Mouse (Mus musculus): ENCODE data around the gene Cd164l2. TPM values are rescaled to one million over a fixed set of nuclear protein-coding genes. Genes with fewer than 3 reads are reported as not detected.

Gene Cd164l2
- polyA plus RNA-seq, 1 experiment from 2014 or later: 0.17 TPM

GRCm38 (mm10) chr4:133263756-133264155 lies 51.8 kb downstream of the Cd164l2 start:
- H3K27me3 ChIP-seq: no peaks in the 10 kb centered on the region
- ATAC-seq: no peak

GRCm38 (mm10) chr4:133264559-133264958 lies 52.6 kb downstream of the Cd164l2 start:
- Histone ChIP-seq H3K4me2 (no peak overlapping the region), H3K9ac (no peak overlapping the region), H3K4me3 (no peak overlapping the region), H3K27me3 (no peaks in the 10 kb centered on the region), H3K4me1 (no peaks in the 10 kb centered on the region), H3K27ac (no peak overlapping the region), H3K9me3 (replicated peaks) (0 out of 2 replicates have a peak, but pooled peaks cover 4% of the 10 kb centered on the region), H3K36me3 (ENCODE audit: poor library complexity, severe bottlenecking) (peaks cover 64% of the 10 kb centered on the region)
- no peak for ATAC-seq
- 95% methylated on average over 2 of the region's 2 CpGs for WGBS

More at GRCm38 (mm10) chr4:133263756-133264155, 51.8 kb downstream of the Cd164l2 start:
- Histone ChIP-seq H3K4me1 (no peaks in the 10 kb centered on the region), H3K4me2 (no peak overlapping the region), H3K27ac (no peak overlapping the region), H3K4me3 (no peak overlapping the region), H3K36me3 (ENCODE audit: poor library complexity, severe bottlenecking) (peaks cover 55% of the 10 kb centered on the region), H3K9ac (no peak overlapping the region), H3K9me3 (replicated peaks) (0 out of 2 replicates have a peak, but pooled peaks cover 4% of the 10 kb centered on the region)
- WGBS: 91% methylated on average over 5 of the region's 5 CpGs

GRCm38 (mm10) chr4:133265297-133265696 lies 53.4 kb downstream of the Cd164l2 start:
- 93% methylated on average over 3 of the region's 3 CpGs for WGBS
- H3K27me3 ChIP-seq: no peaks in the 10 kb centered on the region
- no peaks in the 10 kb centered on the region for H3K4me1 ChIP-seq
- no peak overlapping the region for H3K4me3 ChIP-seq
- peaks cover 70% of the 10 kb centered on the region for H3K36me3 ChIP-seq (ENCODE audit: poor library complexity, severe bottlenecking)
- H3K27ac ChIP-seq: no peak overlapping the region
- H3K4me2 ChIP-seq: no peak overlapping the region
- ATAC-seq: no peak
- no peak overlapping the region for H3K9ac ChIP-seq
- H3K9me3 ChIP-seq (replicated peaks): 0 out of 2 replicates have a peak, but pooled peaks cover 4% of the 10 kb centered on the region

GRCm38 (mm10) chr4:133265759-133266158 lies 53.8 kb downstream of the Cd164l2 start:
- H3K36me3 ChIP-seq (ENCODE audit: poor library complexity, severe bottlenecking): peaks cover 74% of the 10 kb centered on the region
- 0 out of 2 replicates have a peak, but pooled peaks cover 4% of the 10 kb centered on the region for H3K9me3 ChIP-seq (replicated peaks)
- no peak overlapping the region for H3K4me3 ChIP-seq
- H3K4me2 ChIP-seq: no peak overlapping the region
- 99% methylated on average over 4 of the region's 4 CpGs for WGBS
- H3K9ac ChIP-seq: no peak overlapping the region
- no peaks in the 10 kb centered on the region for H3K27me3 ChIP-seq
- no peak for ATAC-seq
- no peaks in the 10 kb centered on the region for H3K4me1 ChIP-seq
- no peak overlapping the region for H3K27ac ChIP-seq

DNA sequence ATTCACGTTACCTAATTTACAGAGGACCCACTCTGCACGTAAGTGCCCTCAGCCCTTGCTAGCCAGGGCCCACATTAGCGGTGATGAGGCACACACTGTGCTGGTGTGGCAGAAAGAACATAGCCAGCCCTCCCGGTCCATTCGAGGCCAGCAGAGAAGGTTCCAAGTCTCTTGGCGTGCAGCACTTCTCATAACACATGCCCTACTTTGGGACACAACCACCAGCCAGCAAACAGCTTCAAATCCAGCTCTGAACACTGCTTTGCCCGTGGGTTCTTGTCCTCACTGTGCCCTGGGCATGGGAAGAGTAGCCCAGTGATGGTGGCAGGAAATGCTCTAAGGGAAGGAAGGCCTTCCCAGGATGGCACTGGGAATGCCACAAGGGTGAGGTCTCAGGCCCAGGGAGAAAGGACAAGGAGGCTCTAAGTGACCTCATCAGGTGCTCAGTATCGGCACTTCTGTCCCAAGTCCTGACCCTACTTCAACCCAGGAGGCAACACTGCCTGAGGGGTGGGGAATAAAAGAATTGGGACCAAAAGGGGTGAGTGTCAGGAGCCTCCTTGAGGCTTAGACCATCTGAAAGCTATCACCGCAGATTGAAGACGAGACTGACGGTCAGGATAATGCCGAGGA lies 54.4 kb downstream of the Cd164l2 start:
- H3K27me3 ChIP-seq: no peaks in the 10 kb centered on the region
- no peak for ATAC-seq
- no peak overlapping the region for H3K9ac ChIP-seq
- no peak overlapping the region for H3K27ac ChIP-seq
- H3K36me3 ChIP-seq (ENCODE audit: poor library complexity, severe bottlenecking): peaks cover 77% of the 10 kb centered on the region
- no peak overlapping the region for H3K4me3 ChIP-seq
- 93% methylated on average over 12 of the region's 12 CpGs for whole genome bisulfite sequencing
- no peaks in the 10 kb centered on the region for H3K4me1 ChIP-seq
- no peak overlapping the region for H3K4me2 ChIP-seq
- H3K9me3 ChIP-seq (replicated peaks): 0 out of 2 replicates have a peak, but pooled peaks cover 4% of the 10 kb centered on the region

DNA sequence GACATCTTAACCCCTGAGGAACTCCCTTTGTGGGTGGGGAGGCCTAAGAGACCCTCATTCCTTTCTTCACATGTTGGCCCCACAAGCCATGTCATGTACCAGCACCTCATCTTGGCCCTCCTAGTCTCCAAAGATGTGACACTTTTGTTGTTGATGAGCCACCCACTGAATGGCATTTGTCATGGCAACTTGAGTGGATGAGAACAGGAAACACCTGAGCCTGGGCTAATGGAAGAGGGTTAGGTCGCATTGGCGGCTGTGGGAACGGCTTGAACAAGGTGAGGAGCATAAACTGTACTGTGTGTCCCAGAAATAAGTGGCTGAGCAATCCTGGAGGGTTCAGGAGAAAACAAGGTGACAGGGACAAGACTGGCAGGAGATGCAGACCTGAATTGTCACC lies 57.0 kb downstream of the Cd164l2 start:
- no peak overlapping the region for H3K9ac ChIP-seq
- WGBS: 99% methylated on average over 3 of the region's 3 CpGs
- no peak overlapping the region for H3K4me3 ChIP-seq
- ATAC-seq: no peak
- H3K4me1 ChIP-seq: no peaks in the 10 kb centered on the region
- H3K36me3 ChIP-seq (ENCODE audit: poor library complexity, severe bottlenecking): peaks cover 70% of the 10 kb centered on the region
- no peak overlapping the region for H3K27ac ChIP-seq
- no peaks in the 10 kb centered on the region for H3K27me3 ChIP-seq
- H3K9me3 ChIP-seq (replicated peaks): 0 out of 2 replicates have a peak, but pooled peaks cover 4% of the 10 kb centered on the region
- no peak overlapping the region for H3K4me2 ChIP-seq

- Histone ChIP-seq H3K9ac (no peak overlapping the region), H3K4me1 (0 out of 2 replicates have a peak, but pooled peaks cover under 1% of the 10 kb centered on the region), H3K4me2 (no peak overlapping the region), H3K36me3 (ENCODE audit: poor library complexity, severe bottlenecking) (peaks cover 68% of the 10 kb centered on the region), H3K9me3 (replicated peaks) (no peaks in the 10 kb centered on the region), H3K4me3 (no peak overlapping the region), H3K27ac (no peak overlapping the region), H3K27me3 (no peaks in the 10 kb centered on the region)
- ATAC-seq: no peak
- 92% methylated on average over 3 of the region's 3 CpGs for WGBS
These were observed 57.7 kb downstream of the Cd164l2 start for GRCm38 (mm10) chr4:133269596-133269995.

DNA sequence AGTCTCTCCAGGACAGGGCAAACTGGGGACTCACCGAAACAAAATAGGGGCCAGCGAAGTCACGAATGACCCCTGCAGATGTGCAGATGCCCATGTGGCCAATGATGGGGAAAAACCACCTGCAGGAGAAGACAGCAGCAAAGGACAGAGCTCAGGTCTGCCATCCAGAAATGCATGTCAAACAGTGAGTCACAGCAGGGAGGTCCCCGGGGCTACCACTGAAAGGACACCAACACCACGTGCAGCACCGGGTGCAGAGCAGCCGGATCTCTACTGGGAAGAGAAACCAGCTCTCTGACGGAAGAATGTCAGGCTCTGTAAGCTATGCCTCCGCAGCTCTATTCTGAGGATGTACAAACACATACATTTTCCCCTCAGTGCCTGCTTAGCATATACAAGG lies 59.0 kb downstream of the Cd164l2 start:
- 89% methylated on average over 9 of the region's 9 CpGs for WGBS
- Histone ChIP-seq H3K27ac (no peak overlapping the region), H3K9me3 (replicated peaks) (no peaks in the 10 kb centered on the region), H3K4me2 (no peak overlapping the region), H3K36me3 (ENCODE audit: poor library complexity, severe bottlenecking) (peaks cover 60% of the 10 kb centered on the region), H3K4me3 (no peak overlapping the region), H3K9ac (no peak overlapping the region), H3K27me3 (no peaks in the 10 kb centered on the region), H3K4me1 (peaks cover 14% of the 10 kb centered on the region)
- no peak for ATAC-seq

Small RNA genes within 50 kb of the gene (microRNA-seq; reads per million reads assigned to microRNA genes)
- gene Mir7017: not detected

Other genes with a start within 250 kb of the Cd164l2 start
- gene Fgr, start 238.0 kb upstream of the Cd164l2 start, polyA plus RNA-seq (2015; fragmentation: Nextera tagmentation; extraction: Ambion mirVana): not detected in 2 replicates
- 7.3 and 8.1 TPM in 2 replicates for gene Ahdc1, start 200.9 kb upstream of the Cd164l2 start, polyA plus RNA-seq (2015; fragmentation: Nextera tagmentation; extraction: Ambion mirVana)
- gene Wasf2, start 81.6 kb upstream of the Cd164l2 start, polyA plus RNA-seq (2015; fragmentation: Nextera tagmentation; extraction: Ambion mirVana): 36.7 and 42.9 TPM in 2 replicates
- 0.33 and 0.57 TPM in 2 replicates for gene Gpr3, start 405 bp downstream of the Cd164l2 start, polyA plus RNA-seq (2015; fragmentation: Nextera tagmentation; extraction: Ambion mirVana)
- gene Map3k6, start 28.7 kb downstream of the Cd164l2 start, polyA plus RNA-seq (2015; fragmentation: Nextera tagmentation; extraction: Ambion mirVana): 0.92 and 1.0 TPM in 2 replicates
- 0.43 and 0.59 TPM in 2 replicates for gene Sytl1, start 51.0 kb downstream of the Cd164l2 start, polyA plus RNA-seq (2015; fragmentation: Nextera tagmentation; extraction: Ambion mirVana)
- gene Tmem222, start 65.7 kb downstream of the Cd164l2 start, polyA plus RNA-seq (2015; fragmentation: Nextera tagmentation; extraction: Ambion mirVana): 85.8 and 94.5 TPM in 2 replicates
- 14.0 and 16.9 TPM in 2 replicates for gene Wdtc1, start 141.3 kb downstream of the Cd164l2 start, polyA plus RNA-seq (2015; fragmentation: Nextera tagmentation; extraction: Ambion mirVana)
- 5.6 and 7.3 TPM in 2 replicates for gene Slc9a1, start 157.6 kb downstream of the Cd164l2 start, polyA plus RNA-seq (2015; fragmentation: Nextera tagmentation; extraction: Ambion mirVana)